Mouse (Mus musculus): ENCODE data around the gene Rmnd5b. TPM values are rescaled to one million over a fixed set of nuclear protein-coding genes. Genes with fewer than 3 reads are reported as not detected.

Rmnd5b gene
- total and polyA plus RNA-seq, 3 experiments, result 15.7 to 28.0 (median 27.6) TPM

DNA sequence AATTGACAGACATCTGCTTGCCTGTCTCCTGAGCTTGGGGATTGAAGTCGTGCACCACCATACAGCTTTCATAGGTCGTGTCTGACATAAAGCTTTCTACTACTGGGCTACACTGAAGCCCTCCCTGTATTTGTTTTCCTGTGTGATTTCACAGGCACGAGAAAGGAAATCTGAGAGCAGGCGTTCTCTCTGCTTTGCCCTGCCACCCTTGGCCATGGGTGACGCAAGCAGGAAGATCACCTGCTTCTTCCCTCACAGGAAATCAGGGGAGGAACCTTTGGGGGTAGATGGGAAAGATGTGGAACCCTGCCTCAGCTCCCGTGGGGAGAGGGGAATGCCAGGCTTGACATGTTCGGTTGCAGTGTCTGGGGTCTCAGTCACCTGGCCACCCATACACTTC is 22.6 kb upstream of the Rmnd5b start:
- TF ChIP-seq CTCF (IDR thresholded peaks at IDR 0.05; ENCODE audit: low read depth, low read length) (no peak), GATA2 (IDR thresholded peaks at IDR 0.05; ENCODE audit: borderline replicate concordance, low read depth, low read length) (no peak)

DNA sequence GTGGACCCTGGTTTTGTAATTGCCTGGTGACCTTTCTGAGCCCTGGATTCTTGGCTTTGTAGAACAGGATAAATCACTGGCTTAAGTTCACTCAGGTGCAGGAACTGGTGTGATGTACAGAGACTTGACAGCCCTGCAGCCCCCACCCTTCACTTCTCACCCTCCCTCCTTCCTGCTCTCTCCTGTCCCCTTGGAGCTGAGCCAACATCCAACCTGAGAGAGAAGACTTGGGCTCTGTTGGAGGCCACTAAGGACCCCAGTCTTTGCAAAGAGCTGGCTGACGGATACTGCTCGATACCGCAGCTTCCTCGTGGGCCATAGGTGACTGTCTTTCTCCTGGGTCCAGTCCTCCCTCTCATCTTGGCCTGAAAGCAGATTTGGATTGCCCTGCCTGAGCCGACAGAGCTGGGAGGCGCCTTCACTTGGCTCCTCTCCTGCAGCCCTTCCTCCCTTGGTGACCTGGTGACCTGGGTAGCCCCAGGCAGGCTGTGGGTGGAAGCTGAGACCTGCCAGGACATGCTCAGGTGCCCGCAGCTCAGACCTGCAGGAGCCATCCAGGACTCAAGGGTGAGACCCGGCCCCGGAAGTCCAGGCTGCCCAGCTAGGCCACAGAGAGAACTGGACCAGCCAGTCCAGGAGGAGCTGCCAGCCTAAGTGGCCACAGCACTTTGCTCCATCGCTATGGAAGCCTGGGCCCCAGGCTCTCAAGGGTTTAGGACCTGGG is 21.3 kb upstream of the Rmnd5b start:
- no peak overlapping the region for H3K4me3 ChIP-seq (ENCODE audit: low read depth, low read length)
- no peaks in the 10 kb centered on the region for H3K9me3 ChIP-seq (replicated peaks)
- ATAC-seq (ENCODE audit: extremely low read depth, insufficient number of reproducible peaks, low FRiP score, poor library complexity, severe bottlenecking), result no peak
- H3K27me3 ChIP-seq (ENCODE audit: insufficient read depth, low read length), result peaks cover 76% of the 10 kb centered on the region
- H3K36me3 ChIP-seq (replicated peaks), result no peaks in the 10 kb centered on the region
- peaks cover 4% of the 10 kb centered on the region; the same call in 1 of the 2 replicates for H3K4me1 ChIP-seq (ENCODE audit: insufficient read depth, low read depth, low read length)
- no peak for DNase-seq (ENCODE audit: low spot score)
- TF ChIP-seq TAL1 (conservative IDR thresholded peaks at IDR 0.05; ENCODE audit: low read depth, low read length) (no peak), POLR2AphosphoS5 (IDR thresholded peaks at IDR 0.05; ENCODE audit: insufficient replicate concordance, low read depth, low read length) (no peak), GATA1 (IDR thresholded peaks at IDR 0.05; ENCODE audit: borderline replicate concordance, low read length) (no peak), CTCF (IDR thresholded peaks at IDR 0.05; ENCODE audit: low read depth, low read length) (no peak), GATA2 (IDR thresholded peaks at IDR 0.05; ENCODE audit: borderline replicate concordance, low read depth, low read length) (no peak)

More for the DNA sequence above, 22.6 kb upstream of the Rmnd5b start:
- H3K9me3 ChIP-seq (replicated peaks), result no peaks in the 10 kb centered on the region
- ATAC-seq (ENCODE audit: extremely low read depth, insufficient number of reproducible peaks, low FRiP score, poor library complexity, severe bottlenecking) (no peak), DNase-seq (ENCODE audit: low spot score) (no peak)
- peaks cover 74% of the 10 kb centered on the region for H3K27me3 ChIP-seq (ENCODE audit: insufficient read depth, low read length)
- H3K4me3 ChIP-seq (ENCODE audit: low read depth, low read length), result no peak overlapping the region
- no peaks in the 10 kb centered on the region for H3K36me3 ChIP-seq (replicated peaks)
- peaks cover 4% of the 10 kb centered on the region; the same call in 1 of the 2 replicates for H3K4me1 ChIP-seq (ENCODE audit: insufficient read depth, low read depth, low read length)

DNA sequence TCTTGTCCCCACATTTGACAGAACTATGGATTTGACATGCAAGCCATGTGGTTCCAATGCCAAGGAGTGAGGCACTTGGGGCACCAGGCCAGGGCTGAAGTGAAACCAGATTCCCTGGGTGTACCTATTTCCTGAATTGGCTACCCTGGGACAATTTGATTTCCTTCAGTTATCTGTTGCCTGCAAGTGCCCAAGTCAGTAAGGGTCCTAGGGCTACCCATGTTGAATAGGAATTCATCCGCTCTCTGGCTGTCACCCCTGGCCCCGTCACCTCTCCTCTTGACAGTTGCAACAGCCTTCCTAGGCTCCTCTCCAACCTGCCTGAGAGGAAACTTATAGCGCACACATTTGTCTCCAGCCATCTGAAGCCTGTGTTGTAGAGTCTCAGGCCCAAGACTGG is 19.2 kb upstream of the Rmnd5b start:
- H3K36me3 ChIP-seq (replicated peaks), result no peaks in the 10 kb centered on the region
- DNase-seq (ENCODE audit: low spot score), result no peak
- peaks cover 78% of the 10 kb centered on the region for H3K27me3 ChIP-seq (ENCODE audit: insufficient read depth, low read length)
- no peak for ATAC-seq (ENCODE audit: extremely low read depth, insufficient number of reproducible peaks, low FRiP score, poor library complexity, severe bottlenecking)
- no peak overlapping the region for H3K4me3 ChIP-seq (ENCODE audit: low read depth, low read length)
- peaks cover 12% of the 10 kb centered on the region for H3K4me1 ChIP-seq (ENCODE audit: insufficient read depth, low read depth, low read length)
- peaks cover 9% of the 10 kb centered on the region for H3K9me3 ChIP-seq (replicated peaks)
- no peak for TF ChIP-seq GATA1 (IDR thresholded peaks at IDR 0.05; ENCODE audit: borderline replicate concordance, low read length)
- no peak for TF ChIP-seq GATA2 (IDR thresholded peaks at IDR 0.05; ENCODE audit: borderline replicate concordance, low read depth, low read length)
- TF ChIP-seq POLR2AphosphoS5 (IDR thresholded peaks at IDR 0.05; ENCODE audit: insufficient replicate concordance, low read depth, low read length), result no peak
- no peak for TF ChIP-seq CTCF (IDR thresholded peaks at IDR 0.05; ENCODE audit: low read depth, low read length)
- TF ChIP-seq TAL1 (conservative IDR thresholded peaks at IDR 0.05; ENCODE audit: low read depth, low read length), result no peak

DNA sequence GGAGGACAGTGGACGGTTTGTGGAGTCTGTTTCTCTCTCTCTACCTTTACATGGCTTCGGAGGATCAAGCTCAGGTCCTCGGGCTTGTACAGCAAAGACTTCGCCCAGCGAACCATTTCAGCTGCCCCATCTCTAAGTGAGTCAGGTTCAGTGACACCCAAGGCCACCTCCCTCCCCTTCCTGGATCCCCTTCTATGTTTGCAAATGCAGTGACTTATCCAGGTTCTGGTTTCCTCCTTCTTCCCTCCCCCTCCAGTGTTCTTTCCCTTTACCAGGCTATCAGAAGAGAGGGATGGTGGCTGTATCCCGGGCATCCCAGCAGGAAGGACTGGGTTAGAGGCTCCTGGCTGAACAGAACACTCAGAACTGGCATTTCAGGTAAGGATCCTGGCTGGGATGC is 18.0 kb upstream of the Rmnd5b start:
- TF ChIP-seq POLR2AphosphoS5 (IDR thresholded peaks at IDR 0.05; ENCODE audit: insufficient replicate concordance, low read depth, low read length) (no peak), TAL1 (conservative IDR thresholded peaks at IDR 0.05; ENCODE audit: low read depth, low read length) (no peak), GATA2 (IDR thresholded peaks at IDR 0.05; ENCODE audit: borderline replicate concordance, low read depth, low read length) (no peak), GATA1 (IDR thresholded peaks at IDR 0.05; ENCODE audit: borderline replicate concordance, low read length) (no peak), CTCF (IDR thresholded peaks at IDR 0.05; ENCODE audit: low read depth, low read length) (no peak)
- ATAC-seq (ENCODE audit: extremely low read depth, insufficient number of reproducible peaks, low FRiP score, poor library complexity, severe bottlenecking) (no peak), DNase-seq (ENCODE audit: low spot score) (no peak)
- Histone ChIP-seq H3K4me1 (ENCODE audit: insufficient read depth, low read depth, low read length) (peaks cover 12% of the 10 kb centered on the region), H3K36me3 (replicated peaks) (no peaks in the 10 kb centered on the region), H3K27me3 (ENCODE audit: insufficient read depth, low read length) (peaks cover 81% of the 10 kb centered on the region), H3K4me3 (ENCODE audit: low read depth, low read length) (no peak overlapping the region; the same call in 1 of the 2 replicates), H3K9me3 (replicated peaks) (peaks cover 9% of the 10 kb centered on the region)

DNA sequence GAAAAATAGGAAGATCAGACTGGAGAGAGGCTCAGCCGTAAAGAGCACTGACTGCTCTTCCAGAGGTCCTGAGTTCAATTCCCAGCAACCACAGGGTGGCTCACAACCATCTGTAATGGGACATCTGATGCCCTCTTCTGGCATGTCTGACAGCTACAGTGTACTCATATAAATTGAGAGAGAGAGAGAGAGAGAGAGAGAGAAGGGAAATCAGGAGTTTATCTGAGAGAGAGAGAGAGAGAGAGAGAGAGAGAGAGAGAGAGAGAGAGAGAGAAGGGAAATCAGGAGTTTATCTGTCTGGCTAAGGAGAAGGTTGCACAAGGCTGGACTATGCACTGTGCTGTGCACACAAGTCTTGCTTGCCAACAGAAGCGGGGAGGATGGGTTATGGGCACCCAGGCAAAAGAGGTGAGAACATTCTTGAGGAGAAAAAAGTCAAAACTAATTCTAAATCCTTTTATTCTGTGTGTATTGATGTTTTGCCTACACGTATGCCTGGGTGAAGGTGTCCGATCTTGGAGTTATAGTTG is 17.3 kb upstream of the Rmnd5b start:
- no peaks in the 10 kb centered on the region for H3K36me3 ChIP-seq (replicated peaks)
- H3K9me3 ChIP-seq (replicated peaks), result peaks cover 9% of the 10 kb centered on the region
- DNase-seq (ENCODE audit: low spot score) (no peak), ATAC-seq (ENCODE audit: extremely low read depth, insufficient number of reproducible peaks, low FRiP score, poor library complexity, severe bottlenecking) (no peak)
- TF ChIP-seq GATA2 (IDR thresholded peaks at IDR 0.05; ENCODE audit: borderline replicate concordance, low read depth, low read length), result no peak
- no peak for TF ChIP-seq CTCF (IDR thresholded peaks at IDR 0.05; ENCODE audit: low read depth, low read length)
- TF ChIP-seq TAL1 (conservative IDR thresholded peaks at IDR 0.05; ENCODE audit: low read depth, low read length), result no peak
- TF ChIP-seq GATA1 (IDR thresholded peaks at IDR 0.05; ENCODE audit: borderline replicate concordance, low read length), result no peak
- no peak for TF ChIP-seq POLR2AphosphoS5 (IDR thresholded peaks at IDR 0.05; ENCODE audit: insufficient replicate concordance, low read depth, low read length)
- peaks cover 79% of the 10 kb centered on the region for H3K27me3 ChIP-seq (ENCODE audit: insufficient read depth, low read length)
- H3K4me1 ChIP-seq (ENCODE audit: insufficient read depth, low read depth, low read length), result peaks cover 12% of the 10 kb centered on the region
- no peak overlapping the region for H3K4me3 ChIP-seq (ENCODE audit: low read depth, low read length)

DNA sequence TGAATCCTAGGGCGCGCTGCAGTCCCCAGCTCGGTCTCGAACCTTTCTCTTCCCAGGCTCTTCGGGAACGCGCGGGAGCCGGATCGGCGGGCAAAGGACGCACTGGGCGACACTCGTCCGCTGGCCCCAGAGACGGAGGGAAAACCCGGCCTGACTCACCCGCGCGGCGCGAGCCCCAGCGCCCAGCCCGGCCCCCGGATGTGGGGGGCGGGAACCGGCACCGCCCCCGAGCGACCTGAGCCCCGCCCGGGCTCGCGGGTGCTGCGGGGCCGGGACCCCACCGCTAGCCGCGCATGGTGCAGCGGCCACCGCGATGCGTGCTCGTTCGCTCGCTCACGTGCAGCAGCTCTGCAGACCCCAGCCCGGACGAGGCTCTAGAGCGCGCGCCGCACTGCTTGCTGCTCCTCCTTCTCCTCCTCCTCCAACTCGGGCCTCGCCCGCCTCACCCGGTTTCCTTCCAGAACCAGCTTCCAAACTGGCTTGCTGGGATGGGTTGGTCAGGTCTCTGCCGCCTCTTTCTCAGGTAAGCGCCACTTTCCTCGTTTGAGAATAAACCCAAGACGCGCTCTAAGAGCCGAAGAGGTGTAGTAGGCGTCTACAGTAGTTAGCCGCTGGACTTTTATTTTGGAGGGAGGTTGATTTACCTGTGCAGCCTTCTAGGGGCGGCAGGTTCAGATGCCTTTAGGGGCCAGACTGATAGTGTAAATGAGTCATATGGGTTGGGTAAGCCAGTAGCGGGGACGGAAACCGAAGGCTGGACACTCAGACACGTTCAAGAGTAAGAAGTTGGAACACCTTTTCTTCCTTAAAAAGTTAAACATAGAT is 15.2 kb upstream of the Rmnd5b start, which contains the start of the genes N4bp3 and D930048N14Rik:
TSS of gene N4bp3 (minus strand) at position 152 of the 825 bp plus-strand sequence.
TSS of gene D930048N14Rik (plus strand) at position 264 of the 825 bp plus-strand sequence.
- no peaks in the 10 kb centered on the region for H3K36me3 ChIP-seq (replicated peaks)
- DNase-seq (ENCODE audit: low spot score) (no peak), ATAC-seq (ENCODE audit: extremely low read depth, insufficient number of reproducible peaks, low FRiP score, poor library complexity, severe bottlenecking) (no peak)
- H3K27me3 ChIP-seq (ENCODE audit: insufficient read depth, low read length), result peaks cover 75% of the 10 kb centered on the region
- H3K4me3 ChIP-seq (ENCODE audit: low read depth, low read length), result peak within 1 kb of the TSS; percentile 59; the same call in 1 of the 2 replicates
- TF ChIP-seq GATA2 (IDR thresholded peaks at IDR 0.05; ENCODE audit: borderline replicate concordance, low read depth, low read length) (no peak), POLR2AphosphoS5 (IDR thresholded peaks at IDR 0.05; ENCODE audit: insufficient replicate concordance, low read depth, low read length) (no peak), TAL1 (conservative IDR thresholded peaks at IDR 0.05; ENCODE audit: low read depth, low read length) (no peak), GATA1 (IDR thresholded peaks at IDR 0.05; ENCODE audit: borderline replicate concordance, low read length) (no peak), CTCF (IDR thresholded peaks at IDR 0.05; ENCODE audit: low read depth, low read length) (no peak)
- H3K9me3 ChIP-seq (replicated peaks), result peaks cover 9% of the 10 kb centered on the region
- H3K4me1 ChIP-seq (ENCODE audit: insufficient read depth, low read depth, low read length), result peaks cover 16% of the 10 kb centered on the region

Measured in G1E (cell line).